Mouse (Mus musculus): Measurements from ENCODE around the gene Pym1. TPM values are rescaled to one million over a fixed set of nuclear protein-coding genes. Genes with fewer than 3 reads are reported as not detected.
"Not testable (repeated sequence)": the region's sequence is repeated elsewhere in the genome, so short reads cannot be mapped to it uniquely, and the experiment has no call there.

Gene Pym1
- polyA plus RNA-seq, 1 experiment: 31.7 TPM

DNA sequence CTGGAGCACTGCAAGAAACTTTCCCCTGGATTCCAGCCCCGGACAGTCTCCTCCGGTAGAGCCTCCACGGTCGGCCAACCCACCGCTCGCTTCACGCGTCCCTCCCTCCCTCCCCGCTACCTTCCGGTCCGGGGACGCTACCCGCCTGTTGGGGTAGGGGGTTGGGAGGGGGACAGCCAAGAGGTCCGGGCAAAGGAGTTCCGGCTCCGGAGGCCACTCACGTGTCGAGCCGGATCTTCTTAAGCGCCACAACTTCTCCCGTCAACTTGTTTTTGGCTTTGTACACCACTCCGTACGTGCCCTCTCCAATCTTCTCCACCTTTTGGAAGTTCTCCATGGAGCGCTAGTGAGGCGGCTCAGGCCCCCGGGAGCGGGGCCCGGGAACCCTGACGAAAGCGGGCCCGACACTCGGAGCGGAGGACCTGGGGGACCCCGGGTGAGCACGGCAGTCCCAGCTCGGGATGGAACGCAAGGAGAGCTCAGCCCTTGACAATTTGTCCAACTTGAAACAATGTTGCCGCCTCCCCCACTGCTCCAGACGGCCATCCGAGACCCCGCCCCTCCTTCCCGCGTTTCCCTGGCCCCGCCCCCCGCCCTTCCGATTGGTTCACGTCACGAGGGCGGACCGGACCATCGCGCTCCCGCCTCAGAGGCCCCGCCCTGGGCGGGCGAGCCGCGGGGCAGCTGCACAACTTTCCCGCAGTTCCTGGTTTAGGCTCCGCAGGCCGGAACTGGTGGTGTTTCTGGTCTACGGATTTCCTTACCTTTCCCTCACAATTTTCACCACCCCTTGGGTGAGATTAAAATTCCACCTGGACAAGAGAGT is 43.0 kb upstream of the Pym1 start, which contains the start of gene Cdk2:
Gene Cdk2, minus strand, starts transcription at position 541 of the 826 bp plus-strand sequence.
- DNase-seq (ENCODE audit: low read depth in 1 of 2, low spot score in 2 of 2): peak; percentile 69 to 90
- no peaks in the 10 kb centered on the region for H3K27me3 ChIP-seq (ENCODE audit: control insufficient read depth, insufficient read depth, low read length)
- H3K4me3 ChIP-seq (ENCODE audit: extremely low read depth, insufficient read depth, insufficient read length): peak within 1 kb of the TSS; percentile 90
- H3K36me3 ChIP-seq (ENCODE audit: control insufficient read depth, insufficient read depth, low read length): peaks cover 8% of the 10 kb centered on the region
- H3K27ac ChIP-seq (ENCODE audit: insufficient read depth, low read length): peak within 1 kb of the TSS; percentile 86
- WGBS: under 1% methylated on average over 61 of the region's 62 CpGs
- TF ChIP-seq POLR2A (IDR thresholded peaks at IDR 0.05; ENCODE audit: low read depth, low read length) (peak; percentile 66), CTCF (IDR thresholded peaks at IDR 0.05; ENCODE audit: extremely low read depth, insufficient read depth, insufficient read length, insufficient replicate concordance) (no peak)
- peaks cover 3% of the 10 kb centered on the region; the same call in 1 of the 2 replicates for H3K4me1 ChIP-seq (ENCODE audit: control insufficient read depth, insufficient read depth, insufficient read length)

GRCm38 (mm10) chr10:128705317-128705693 is 42.4 kb upstream of the Pym1 start:
- TF ChIP-seq POLR2A (IDR thresholded peaks at IDR 0.05; ENCODE audit: low read depth, low read length) (no peak), CTCF (IDR thresholded peaks at IDR 0.05; ENCODE audit: extremely low read depth, insufficient read depth, insufficient read length, insufficient replicate concordance) (no peak)
- peaks cover 3% of the 10 kb centered on the region; the same call in 1 of the 2 replicates for H3K4me1 ChIP-seq (ENCODE audit: control insufficient read depth, insufficient read depth, insufficient read length)
- peak overlapping the region; percentile 17; the same call in 1 of the 2 replicates for H3K27ac ChIP-seq (ENCODE audit: insufficient read depth, low read length)
- WGBS: 19% methylated on average over 11 of the region's 11 CpGs
- H3K4me3 ChIP-seq (ENCODE audit: extremely low read depth, insufficient read depth, insufficient read length): peak overlapping the region; percentile 44
- DNase-seq (ENCODE audit: low read depth in 1 of 2, low spot score in 2 of 2): no peak
- H3K36me3 ChIP-seq (ENCODE audit: control insufficient read depth, insufficient read depth, low read length): peaks cover 4% of the 10 kb centered on the region
- no peaks in the 10 kb centered on the region for H3K27me3 ChIP-seq (ENCODE audit: control insufficient read depth, insufficient read depth, low read length)

DNA sequence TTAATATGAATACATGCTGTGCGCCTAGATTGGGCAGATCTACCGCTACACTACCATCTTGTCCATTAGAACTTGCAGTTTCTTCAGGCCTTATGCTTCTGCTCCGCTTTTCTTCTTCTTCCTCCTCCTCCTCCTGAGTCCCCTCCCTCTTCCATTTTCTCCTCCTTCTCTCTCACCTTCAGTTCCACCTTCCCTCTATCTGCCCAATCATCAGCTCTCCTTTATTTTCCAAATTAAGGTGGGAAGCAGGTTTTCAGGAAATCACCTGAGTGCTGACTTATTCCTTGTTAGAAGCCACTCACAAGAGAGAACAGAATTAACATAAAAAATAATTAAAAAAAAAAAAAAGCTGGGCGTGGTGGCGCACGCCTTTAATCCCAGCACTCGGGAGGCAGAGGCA is 36.4 kb upstream of the Pym1 start:
- not testable (repeated sequence) for H3K4me3 ChIP-seq (ENCODE audit: extremely low read depth, insufficient read depth, insufficient read length); H3K4me1 ChIP-seq (ENCODE audit: control insufficient read depth, insufficient read depth, insufficient read length); H3K36me3 ChIP-seq (ENCODE audit: control insufficient read depth, insufficient read depth, low read length); H3K27me3 ChIP-seq (ENCODE audit: control insufficient read depth, insufficient read depth, low read length); DNase-seq (ENCODE audit: low read depth in 1 of 2, low spot score in 2 of 2); H3K27ac ChIP-seq (ENCODE audit: insufficient read depth, low read length)
- WGBS: 93% methylated on average over 7 of the region's 7 CpGs

- DNase-seq (ENCODE audit: low read depth in 1 of 2, low spot score in 2 of 2): peak; percentile 65 to 67
- TF ChIP-seq POLR2A (IDR thresholded peaks at IDR 0.05; ENCODE audit: low read depth, low read length): no peak
- no peak overlapping the region for H3K27ac ChIP-seq (ENCODE audit: insufficient read depth, low read length)
- H3K27me3 ChIP-seq (ENCODE audit: control insufficient read depth, insufficient read depth, low read length): no peaks in the 10 kb centered on the region
- H3K4me3 ChIP-seq (ENCODE audit: extremely low read depth, insufficient read depth, insufficient read length): no peak overlapping the region
- 35% methylated on average over 19 of the region's 19 CpGs for WGBS
- peaks cover 19% of the 10 kb centered on the region for H3K36me3 ChIP-seq (ENCODE audit: control insufficient read depth, insufficient read depth, low read length)
- H3K4me1 ChIP-seq (ENCODE audit: control insufficient read depth, insufficient read depth, insufficient read length): peaks cover 9% of the 10 kb centered on the region; the same call in 1 of the 2 replicates
Observed at GRCm38 (mm10) chr10:128715559-128716537, 31.8 kb upstream of the Pym1 start.

GRCm38 (mm10) chr10:128725466-128725865 is 22.2 kb upstream of the Pym1 start:
- H3K27ac ChIP-seq (ENCODE audit: insufficient read depth, low read length); H3K4me1 ChIP-seq (ENCODE audit: control insufficient read depth, insufficient read depth, insufficient read length); H3K4me3 ChIP-seq (ENCODE audit: extremely low read depth, insufficient read depth, insufficient read length); DNase-seq (ENCODE audit: low read depth in 1 of 2, low spot score in 2 of 2); H3K27me3 ChIP-seq (ENCODE audit: control insufficient read depth, insufficient read depth, low read length): not testable (repeated sequence)
- whole genome bisulfite sequencing: 71% methylated on average over 4 of the region's 4 CpGs
- H3K36me3 ChIP-seq (ENCODE audit: control insufficient read depth, insufficient read depth, low read length): peaks cover 50% of the 10 kb centered on the region

GRCm38 (mm10) chr10:128728059-128728458 is 19.6 kb upstream of the Pym1 start:
- 85% methylated on average over 5 of the region's 5 CpGs for WGBS
- Histone ChIP-seq H3K4me1 (ENCODE audit: control insufficient read depth, insufficient read depth, insufficient read length) (peaks cover 2% of the 10 kb centered on the region; the same call in 1 of the 2 replicates), H3K27ac (ENCODE audit: insufficient read depth, low read length) (no peak overlapping the region), H3K4me3 (ENCODE audit: extremely low read depth, insufficient read depth, insufficient read length) (no peak overlapping the region), H3K36me3 (ENCODE audit: control insufficient read depth, insufficient read depth, low read length) (peaks cover 40% of the 10 kb centered on the region), H3K27me3 (ENCODE audit: control insufficient read depth, insufficient read depth, low read length) (no peaks in the 10 kb centered on the region)
- no peak for DNase-seq (ENCODE audit: low read depth in 1 of 2, low spot score in 2 of 2)
- TF ChIP-seq POLR2A (IDR thresholded peaks at IDR 0.05; ENCODE audit: low read depth, low read length) (no peak), CTCF (IDR thresholded peaks at IDR 0.05; ENCODE audit: extremely low read depth, insufficient read depth, insufficient read length, insufficient replicate concordance) (no peak)

All from spleen, adult 2 months (tissue).